Mouse (Mus musculus): ENCODE results near the gene Fgf8. TPM values are rescaled to one million over a fixed set of nuclear protein-coding genes. Genes with fewer than 3 reads are reported as not detected.

Fgf8 gene
- polyA plus RNA-seq, 1 experiment, result 22.6 TPM

GRCm38 (mm10) chr19:45787450-45787849, 44.7 kb upstream of the Fgf8 start:
- Histone ChIP-seq H3K4me3 (ENCODE audit: low read depth, low read length) (no peak overlapping the region), H3K36me3 (ENCODE audit: control insufficient read depth, insufficient read depth, low read length, poor library complexity, severe bottlenecking) (no peaks in the 10 kb centered on the region), H3K27ac (ENCODE audit: insufficient read depth, low read length) (no peak overlapping the region), H3K27me3 (ENCODE audit: control insufficient read depth, insufficient read depth, low read length, poor library complexity, severe bottlenecking) (no peaks in the 10 kb centered on the region), H3K9ac (ENCODE audit: low read depth, poor library complexity, severe bottlenecking) (no peak overlapping the region), H3K4me1 (ENCODE audit: control insufficient read depth, insufficient read depth, low read length) (peaks cover 1% of the 10 kb centered on the region), H3K9me3 (replicated peaks; ENCODE audit: control insufficient read depth, insufficient read depth, low read length, poor library complexity, severe bottlenecking) (no peaks in the 10 kb centered on the region)
- no peak for TF ChIP-seq POLR2A (IDR thresholded peaks at IDR 0.05; ENCODE audit: insufficient read depth, low read length)
- no peak for TF ChIP-seq CTCF (IDR thresholded peaks at IDR 0.05; ENCODE audit: low read depth, low read length)
- no peak for TF ChIP-seq EP300 (IDR thresholded peaks at IDR 0.05; ENCODE audit: insufficient read depth, low read depth, low read length)

- Histone ChIP-seq H3K27ac (ENCODE audit: insufficient read depth, low read length) (no peak overlapping the region), H3K4me3 (ENCODE audit: low read depth, low read length) (no peak overlapping the region), H3K9me3 (replicated peaks; ENCODE audit: control insufficient read depth, insufficient read depth, low read length, poor library complexity, severe bottlenecking) (no peaks in the 10 kb centered on the region), H3K27me3 (ENCODE audit: control insufficient read depth, insufficient read depth, low read length, poor library complexity, severe bottlenecking) (no peaks in the 10 kb centered on the region), H3K36me3 (ENCODE audit: control insufficient read depth, insufficient read depth, low read length, poor library complexity, severe bottlenecking) (peaks cover 7% of the 10 kb centered on the region), H3K4me1 (ENCODE audit: control insufficient read depth, insufficient read depth, low read length) (peaks cover 1% of the 10 kb centered on the region), H3K9ac (ENCODE audit: low read depth, poor library complexity, severe bottlenecking) (0 out of 2 replicates have a peak overlapping the region, but pooled peaks have one; percentile 8)
- no peak for TF ChIP-seq EP300 (IDR thresholded peaks at IDR 0.05; ENCODE audit: insufficient read depth, low read depth, low read length)
- TF ChIP-seq POLR2A (IDR thresholded peaks at IDR 0.05; ENCODE audit: insufficient read depth, low read length), result no peak
- no peak for TF ChIP-seq CTCF (IDR thresholded peaks at IDR 0.05; ENCODE audit: low read depth, low read length)
Measured at GRCm38 (mm10) chr19:45785470-45785869, 42.8 kb upstream of the Fgf8 start.

- Histone ChIP-seq H3K4me3 (ENCODE audit: low read depth, low read length) (peak overlapping the region; percentile 88), H3K27me3 (ENCODE audit: control insufficient read depth, insufficient read depth, low read length, poor library complexity, severe bottlenecking) (no peaks in the 10 kb centered on the region), H3K4me1 (ENCODE audit: control insufficient read depth, insufficient read depth, low read length) (peaks cover 1% of the 10 kb centered on the region), H3K36me3 (ENCODE audit: control insufficient read depth, insufficient read depth, low read length, poor library complexity, severe bottlenecking) (peaks cover 18% of the 10 kb centered on the region), H3K27ac (ENCODE audit: insufficient read depth, low read length) (peak overlapping the region; percentile 59), H3K9ac (ENCODE audit: low read depth, poor library complexity, severe bottlenecking) (peak overlapping the region; percentile 76), H3K9me3 (replicated peaks; ENCODE audit: control insufficient read depth, insufficient read depth, low read length, poor library complexity, severe bottlenecking) (no peaks in the 10 kb centered on the region)
- no peak for TF ChIP-seq EP300 (IDR thresholded peaks at IDR 0.05; ENCODE audit: insufficient read depth, low read depth, low read length)
- peak; percentile 77 for TF ChIP-seq POLR2A (IDR thresholded peaks at IDR 0.05; ENCODE audit: insufficient read depth, low read length)
Measured at GRCm38 (mm10) chr19:45783933-45784576, 41.3 kb upstream of the Fgf8 start.

GRCm38 (mm10) chr19:45783181-45783932, 40.6 kb upstream of the Fgf8 start, which contains the start of gene Mgea5:
Gene Mgea5, minus strand, starts transcription at chr19:45783837.
- no peak for TF ChIP-seq POLR2A (IDR thresholded peaks at IDR 0.05; ENCODE audit: insufficient read depth, low read length)
- TF ChIP-seq CTCF (IDR thresholded peaks at IDR 0.05; ENCODE audit: low read depth, low read length), result no peak
- no peak for TF ChIP-seq EP300 (IDR thresholded peaks at IDR 0.05; ENCODE audit: insufficient read depth, low read depth, low read length)
- peak within 1 kb of the TSS; percentile 88 for H3K4me3 ChIP-seq (ENCODE audit: low read depth, low read length)

GRCm38 (mm10) chr19:45782315-45783001, 39.7 kb upstream of the Fgf8 start:
- Histone ChIP-seq H3K4me3 (ENCODE audit: low read depth, low read length) (peak overlapping the region; percentile 73), H3K4me1 (ENCODE audit: control insufficient read depth, insufficient read depth, low read length) (peaks cover 1% of the 10 kb centered on the region), H3K9me3 (replicated peaks; ENCODE audit: control insufficient read depth, insufficient read depth, low read length, poor library complexity, severe bottlenecking) (no peaks in the 10 kb centered on the region), H3K27ac (ENCODE audit: insufficient read depth, low read length) (peak overlapping the region; percentile 11), H3K36me3 (ENCODE audit: control insufficient read depth, insufficient read depth, low read length, poor library complexity, severe bottlenecking) (peaks cover 31% of the 10 kb centered on the region), H3K9ac (ENCODE audit: low read depth, poor library complexity, severe bottlenecking) (peak overlapping the region; percentile 93), H3K27me3 (ENCODE audit: control insufficient read depth, insufficient read depth, low read length, poor library complexity, severe bottlenecking) (no peaks in the 10 kb centered on the region)
- TF ChIP-seq POLR2A (IDR thresholded peaks at IDR 0.05; ENCODE audit: insufficient read depth, low read length), result no peak

More at GRCm38 (mm10) chr19:45783181-45783932, 40.6 kb upstream of the Fgf8 start, which contains the start of gene Mgea5:
- Histone ChIP-seq H3K36me3 (ENCODE audit: control insufficient read depth, insufficient read depth, low read length, poor library complexity, severe bottlenecking) (peaks cover 24% of the 10 kb centered on the region), H3K9ac (ENCODE audit: low read depth, poor library complexity, severe bottlenecking) (peak within 1 kb of the TSS; percentile 93), H3K4me1 (ENCODE audit: control insufficient read depth, insufficient read depth, low read length) (peaks cover 1% of the 10 kb centered on the region), H3K27me3 (ENCODE audit: control insufficient read depth, insufficient read depth, low read length, poor library complexity, severe bottlenecking) (no peaks in the 10 kb centered on the region), H3K9me3 (replicated peaks; ENCODE audit: control insufficient read depth, insufficient read depth, low read length, poor library complexity, severe bottlenecking) (no peaks in the 10 kb centered on the region), H3K27ac (ENCODE audit: insufficient read depth, low read length) (peak within 1 kb of the TSS; percentile 59)

Measured in ES-Bruce4 (cell line).